Mouse (Mus musculus): ENCODE results near the gene Myadml2. TPM values are rescaled to one million over a fixed set of nuclear protein-coding genes. Genes with fewer than 3 reads are reported as not detected.

The Myadml2 gene
- polyA plus RNA-seq, 1 experiment from 2014 or later = 0.75 TPM

DNA sequence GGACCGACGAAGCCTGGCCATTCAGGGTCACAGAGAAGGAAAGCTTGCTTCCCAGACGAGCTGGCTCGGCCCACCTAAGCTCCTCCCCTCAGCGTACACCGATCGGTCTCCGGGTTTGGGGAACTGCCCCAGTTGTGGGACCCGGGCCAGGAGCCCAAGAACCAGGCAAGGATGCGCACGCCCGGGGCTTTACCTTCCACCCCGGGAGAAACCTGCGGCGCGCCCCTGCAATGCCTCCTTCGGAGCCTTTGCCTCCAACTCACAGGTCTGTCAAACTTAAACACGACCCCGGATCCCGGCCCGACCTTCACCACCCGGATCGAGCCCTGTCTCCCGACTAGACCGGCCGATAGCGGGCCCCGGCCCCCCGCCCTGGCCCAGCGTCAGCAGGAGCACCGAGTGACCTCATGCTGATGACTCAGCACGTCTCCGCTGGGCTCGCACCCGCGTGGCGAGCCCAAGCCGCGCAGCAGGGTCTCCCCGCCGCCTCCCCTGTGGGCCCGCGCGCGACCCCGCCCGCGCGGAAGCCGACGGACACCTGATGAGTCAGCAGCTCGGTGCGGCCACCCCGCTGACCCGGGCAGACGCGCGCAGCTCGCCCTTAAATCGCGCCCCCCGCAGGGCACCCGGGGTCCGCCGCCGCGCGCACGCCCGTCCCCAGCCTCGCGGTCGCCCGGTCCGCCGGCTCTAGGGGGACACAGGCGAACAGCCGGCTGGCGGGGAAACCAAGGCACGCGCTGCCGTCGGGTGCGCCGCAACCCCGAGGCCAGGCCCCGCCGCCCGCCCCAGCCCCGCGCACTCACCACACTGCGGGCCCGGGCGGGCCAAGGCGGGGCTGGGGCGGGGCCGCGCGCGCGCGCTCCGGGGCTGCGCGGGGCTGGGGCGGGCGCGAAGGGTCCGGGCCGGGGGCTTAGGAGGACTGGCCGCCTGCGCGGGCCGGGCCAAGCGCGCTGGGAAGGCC is 15.1 kb downstream of the Myadml2 start:
- WGBS = under 1% methylated on average over 99 of the region's 116 CpGs
- H3K9me3 ChIP-seq (ENCODE audit: control insufficient read depth, low read length) = no peaks in the 10 kb centered on the region

DNA sequence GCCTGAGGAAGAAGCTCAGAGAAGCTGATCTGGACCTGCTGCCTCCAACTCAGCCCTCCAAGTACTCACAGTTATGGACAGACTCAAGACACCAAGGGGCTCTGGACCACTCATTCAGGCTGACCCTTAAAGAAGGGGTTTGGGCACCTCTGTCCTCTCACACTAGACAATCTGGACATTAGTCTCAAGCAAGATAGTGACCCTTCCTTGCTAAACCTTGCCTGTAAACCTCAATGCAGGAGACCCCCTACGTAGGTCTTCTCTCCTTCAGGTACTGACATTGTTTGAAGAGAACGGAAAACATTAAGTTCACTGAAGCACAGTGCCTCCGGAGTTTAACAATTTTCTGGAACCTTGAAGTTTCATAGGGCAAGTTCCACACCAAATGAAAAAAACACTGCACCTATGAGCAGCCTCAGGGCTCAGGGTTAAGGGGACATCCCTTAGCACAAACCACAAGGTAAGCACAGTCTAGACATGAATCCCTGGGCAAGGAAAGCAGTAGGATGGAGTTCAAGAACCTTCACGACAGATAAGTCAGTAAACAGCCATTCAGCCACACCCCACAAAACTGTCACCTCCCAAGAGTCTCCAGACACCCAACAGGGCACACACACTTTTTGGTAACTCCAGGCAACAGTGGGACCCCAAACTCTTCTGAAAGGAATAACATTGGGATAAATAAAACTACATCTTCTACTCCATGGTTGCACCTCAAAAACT is 16.1 kb downstream of the Myadml2 start:
- WGBS = 63% methylated on average over 4 of the region's 4 CpGs

More for the DNA sequence above, 15.1 kb downstream of the Myadml2 start:
- peak; percentile 85 for ATAC-seq
- peaks cover 31% of the 10 kb centered on the region for H3K4me1 ChIP-seq (replicated peaks; ENCODE audit: control insufficient read depth, insufficient read depth, low read length)
- H3K27ac ChIP-seq (ENCODE audit: low read length) = peak overlapping the region; percentile 79
- H3K27me3 ChIP-seq (replicated peaks; ENCODE audit: control insufficient read depth, insufficient read depth, low read length) = no peaks in the 10 kb centered on the region
- peak overlapping the region; percentile 84 for H3K4me3 ChIP-seq (replicated peaks; ENCODE audit: low read length)
- H3K4me2 ChIP-seq (ENCODE audit: low read length) = peak overlapping the region; percentile 61
- peak overlapping the region; percentile 85 for H3K9ac ChIP-seq (replicated peaks; ENCODE audit: low read depth, low read length)
- H3K36me3 ChIP-seq (ENCODE audit: control insufficient read depth, insufficient read depth) = peaks cover 6% of the 10 kb centered on the region; the same call in 1 of the 2 replicates

DNA sequence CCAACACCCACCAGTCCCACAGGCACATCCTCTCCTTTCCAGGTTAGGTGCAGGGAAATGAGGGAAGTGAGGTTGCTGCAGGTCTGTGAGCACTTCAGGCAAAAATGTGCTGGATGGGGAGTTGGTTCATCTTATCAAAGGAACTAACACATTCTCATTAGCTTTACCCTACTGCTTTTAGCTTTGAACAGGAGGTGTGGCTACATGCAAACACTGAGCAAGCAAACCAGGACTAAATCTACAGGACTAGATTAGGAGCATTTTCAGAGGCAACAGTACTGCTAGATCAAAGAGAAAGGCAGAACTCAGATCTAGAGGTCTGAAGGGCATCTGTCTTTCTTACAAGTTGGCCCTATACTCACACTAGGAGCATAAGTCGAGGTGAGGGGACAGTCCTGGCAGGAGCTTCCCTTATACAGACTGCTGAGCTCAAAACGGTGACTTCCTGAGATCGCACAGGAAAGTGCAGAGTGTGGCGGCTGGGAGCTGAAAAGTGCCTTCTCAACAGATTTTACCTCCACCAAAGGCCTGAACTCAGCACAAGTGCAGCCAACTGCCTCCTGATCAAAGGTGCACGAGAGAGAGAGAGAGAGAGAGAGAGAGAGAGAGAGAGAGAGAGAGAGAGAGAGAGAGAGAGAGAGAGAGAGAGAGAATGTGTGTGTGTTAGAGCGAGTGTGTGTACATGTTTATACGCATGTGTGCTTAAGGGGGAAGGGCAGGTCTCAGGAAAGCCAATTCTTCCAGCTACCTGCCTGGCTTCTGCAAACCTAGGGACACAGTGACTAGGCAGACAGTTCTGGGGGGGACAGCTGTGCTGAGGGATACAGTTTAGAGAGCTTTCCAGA is 16.9 kb downstream of the Myadml2 start:
- Histone ChIP-seq H3K4me3 (replicated peaks; ENCODE audit: low read length) (no peak overlapping the region), H3K9me3 (ENCODE audit: control insufficient read depth, low read length) (no peaks in the 10 kb centered on the region), H3K4me2 (ENCODE audit: low read length) (no peak overlapping the region), H3K27me3 (replicated peaks; ENCODE audit: control insufficient read depth, insufficient read depth, low read length) (no peaks in the 10 kb centered on the region), H3K4me1 (replicated peaks; ENCODE audit: control insufficient read depth, insufficient read depth, low read length) (peaks cover 31% of the 10 kb centered on the region), H3K27ac (ENCODE audit: low read length) (no peak overlapping the region), H3K9ac (replicated peaks; ENCODE audit: low read depth, low read length) (no peak overlapping the region), H3K36me3 (ENCODE audit: control insufficient read depth, insufficient read depth) (peaks cover 6% of the 10 kb centered on the region; the same call in 1 of the 2 replicates)
- ATAC-seq = no peak
- WGBS = 43% methylated on average over 7 of the region's 7 CpGs

More for the DNA sequence above, 16.1 kb downstream of the Myadml2 start:
- H3K27ac ChIP-seq (ENCODE audit: low read length) = no peak overlapping the region
- peaks cover 31% of the 10 kb centered on the region for H3K4me1 ChIP-seq (replicated peaks; ENCODE audit: control insufficient read depth, insufficient read depth, low read length)
- peaks cover 6% of the 10 kb centered on the region; the same call in 1 of the 2 replicates for H3K36me3 ChIP-seq (ENCODE audit: control insufficient read depth, insufficient read depth)
- no peaks in the 10 kb centered on the region for H3K27me3 ChIP-seq (replicated peaks; ENCODE audit: control insufficient read depth, insufficient read depth, low read length)
- peak overlapping the region; percentile 85 for H3K9ac ChIP-seq (replicated peaks; ENCODE audit: low read depth, low read length)
- peak overlapping the region; percentile 84 for H3K4me3 ChIP-seq (replicated peaks; ENCODE audit: low read length)
- no peak for ATAC-seq
- H3K4me2 ChIP-seq (ENCODE audit: low read length) = peak overlapping the region; percentile 61
- H3K9me3 ChIP-seq (ENCODE audit: control insufficient read depth, low read length) = no peaks in the 10 kb centered on the region

DNA sequence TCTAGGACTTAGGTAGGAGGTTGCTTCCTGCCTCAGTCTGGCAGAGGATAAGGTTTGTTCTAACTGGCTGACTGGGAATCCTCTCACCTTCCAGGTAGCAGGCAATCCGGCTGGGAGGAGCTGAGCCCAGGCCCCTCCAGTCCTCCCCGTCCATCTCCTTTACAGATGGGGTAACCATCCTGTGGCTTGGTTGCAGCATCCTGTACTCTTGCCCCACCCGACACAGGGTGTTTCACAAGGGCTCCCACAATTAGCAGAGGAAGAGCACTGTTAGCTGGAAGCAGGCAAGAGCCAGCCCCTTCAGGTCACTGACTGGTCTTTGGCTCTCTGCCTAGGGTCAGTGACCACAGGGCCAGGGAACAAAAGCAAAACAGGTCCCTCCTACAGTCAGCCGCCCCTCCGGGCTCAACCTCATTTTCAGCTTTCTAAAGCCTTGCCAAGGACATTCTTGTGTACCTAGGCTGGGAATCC is 17.5 kb downstream of the Myadml2 start:
- peaks cover 6% of the 10 kb centered on the region; the same call in 1 of the 2 replicates for H3K36me3 ChIP-seq (ENCODE audit: control insufficient read depth, insufficient read depth)
- H3K4me2 ChIP-seq (ENCODE audit: low read length) = no peak overlapping the region
- no peak overlapping the region for H3K4me3 ChIP-seq (replicated peaks; ENCODE audit: low read length)
- no peaks in the 10 kb centered on the region for H3K27me3 ChIP-seq (replicated peaks; ENCODE audit: control insufficient read depth, insufficient read depth, low read length)
- peaks cover 32% of the 10 kb centered on the region for H3K4me1 ChIP-seq (replicated peaks; ENCODE audit: control insufficient read depth, insufficient read depth, low read length)
- 0 out of 2 replicates have a peak overlapping the region, but pooled peaks have one; percentile 2 for H3K9ac ChIP-seq (replicated peaks; ENCODE audit: low read depth, low read length)
- H3K27ac ChIP-seq (ENCODE audit: low read length) = no peak overlapping the region
- no peak for ATAC-seq
- 30% methylated on average over 5 of the region's 5 CpGs for WGBS
- no peaks in the 10 kb centered on the region for H3K9me3 ChIP-seq (ENCODE audit: control insufficient read depth, low read length)

DNA sequence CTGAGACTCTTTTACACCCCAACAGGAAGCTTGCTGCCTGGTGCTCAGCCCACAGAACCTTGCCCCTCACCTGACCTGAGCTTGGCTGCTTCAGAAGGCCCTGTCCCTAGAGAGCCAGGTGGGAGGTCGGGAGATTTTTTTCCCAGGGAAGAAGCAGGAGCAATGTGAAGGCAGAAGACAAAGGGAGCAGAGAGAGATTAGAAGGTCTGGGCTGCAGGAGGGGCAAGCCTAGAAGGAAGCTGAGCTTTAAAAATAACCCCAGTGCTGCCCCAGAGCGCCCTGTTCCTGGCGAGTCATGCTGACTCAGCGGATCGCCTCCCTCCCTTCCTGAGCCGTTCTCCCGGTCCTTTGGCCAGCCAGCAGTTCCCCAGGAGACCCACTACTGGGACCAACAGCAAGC is 18.0 kb downstream of the Myadml2 start:
- Histone ChIP-seq H3K27me3 (replicated peaks; ENCODE audit: control insufficient read depth, insufficient read depth, low read length) (no peaks in the 10 kb centered on the region), H3K36me3 (ENCODE audit: control insufficient read depth, insufficient read depth) (peaks cover 6% of the 10 kb centered on the region; the same call in 1 of the 2 replicates), H3K9ac (replicated peaks; ENCODE audit: low read depth, low read length) (no peak overlapping the region), H3K27ac (ENCODE audit: low read length) (no peak overlapping the region), H3K9me3 (ENCODE audit: control insufficient read depth, low read length) (no peaks in the 10 kb centered on the region), H3K4me1 (replicated peaks; ENCODE audit: control insufficient read depth, insufficient read depth, low read length) (peaks cover 37% of the 10 kb centered on the region), H3K4me3 (replicated peaks; ENCODE audit: low read length) (no peak overlapping the region), H3K4me2 (ENCODE audit: low read length) (no peak overlapping the region)
- 39% methylated on average over 7 of the region's 7 CpGs for WGBS
- no peak for ATAC-seq

DNA sequence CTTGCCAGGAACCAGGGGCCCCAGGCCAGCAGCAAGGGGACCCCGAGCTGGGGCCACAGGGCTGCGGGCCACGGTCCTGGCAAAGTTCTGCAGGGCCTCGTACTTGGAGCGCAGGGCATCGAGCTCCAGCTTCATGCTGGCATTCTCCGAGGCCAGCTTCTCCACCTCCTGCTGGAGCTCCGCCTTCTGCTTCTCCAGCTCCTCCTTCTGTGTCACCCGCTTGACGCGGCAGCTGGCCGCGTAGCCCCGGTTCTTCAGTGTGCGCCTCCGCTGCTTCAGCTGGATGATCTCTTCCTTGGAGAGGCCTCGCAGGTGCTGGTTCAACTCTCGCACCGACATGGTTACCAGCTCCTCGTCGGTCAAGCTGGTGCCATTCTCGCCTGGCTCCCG is 18.6 kb downstream of the Myadml2 start:
- no peak overlapping the region for H3K4me3 ChIP-seq (replicated peaks; ENCODE audit: low read length)
- no peak overlapping the region for H3K9ac ChIP-seq (replicated peaks; ENCODE audit: low read depth, low read length)
- no peaks in the 10 kb centered on the region for H3K27me3 ChIP-seq (replicated peaks; ENCODE audit: control insufficient read depth, insufficient read depth, low read length)
- H3K36me3 ChIP-seq (ENCODE audit: control insufficient read depth, insufficient read depth) = peaks cover 6% of the 10 kb centered on the region; the same call in 1 of the 2 replicates
- no peak for ATAC-seq
- H3K9me3 ChIP-seq (ENCODE audit: control insufficient read depth, low read length) = no peaks in the 10 kb centered on the region
- no peak overlapping the region for H3K27ac ChIP-seq (ENCODE audit: low read length)
- no peak overlapping the region for H3K4me2 ChIP-seq (ENCODE audit: low read length)
- WGBS = 64% methylated on average over 23 of the region's 23 CpGs
- peaks cover 37% of the 10 kb centered on the region for H3K4me1 ChIP-seq (replicated peaks; ENCODE audit: control insufficient read depth, insufficient read depth, low read length)

DNA sequence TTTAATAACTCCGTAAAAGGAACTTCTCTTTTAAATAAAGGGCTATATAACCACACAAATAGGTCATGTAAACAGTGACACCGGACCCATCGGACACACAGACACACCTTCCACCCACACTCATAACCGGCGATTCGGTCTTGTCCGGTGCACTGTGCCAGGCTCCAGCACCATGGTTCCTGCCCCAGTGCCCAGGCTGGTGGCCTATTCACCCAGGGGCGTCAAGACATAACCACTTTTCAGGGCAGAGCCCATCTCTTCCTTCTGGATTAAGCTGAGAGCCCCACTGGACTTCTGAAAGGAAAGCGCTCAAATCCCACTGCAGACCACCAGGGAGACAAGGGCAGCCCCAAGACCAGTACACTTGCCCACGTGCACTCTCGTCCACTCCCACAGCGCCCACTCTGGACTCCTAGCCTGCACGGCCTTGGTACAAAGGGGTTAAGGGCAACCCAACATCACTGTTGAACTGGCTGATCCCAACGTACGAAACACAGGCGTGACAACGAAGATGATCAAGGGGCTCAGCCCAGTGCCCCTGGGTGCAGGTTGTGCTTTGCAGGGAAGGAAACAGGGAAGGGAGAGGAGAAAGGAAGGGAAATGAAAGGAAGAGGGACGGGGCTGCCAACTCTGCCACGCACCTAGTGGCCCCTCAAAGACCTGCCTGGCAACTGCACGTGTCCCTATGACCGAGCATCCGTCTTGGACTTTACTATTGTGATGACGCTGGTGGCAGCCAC is 19.2 kb downstream of the Myadml2 start:
- 94% methylated on average over 23 of the region's 23 CpGs for WGBS

More for the DNA sequence above, 19.2 kb downstream of the Myadml2 start:
- H3K4me2 ChIP-seq (ENCODE audit: low read length) = no peak overlapping the region
- H3K4me3 ChIP-seq (replicated peaks; ENCODE audit: low read length) = no peak overlapping the region
- H3K36me3 ChIP-seq (ENCODE audit: control insufficient read depth, insufficient read depth) = peaks cover 6% of the 10 kb centered on the region; the same call in 1 of the 2 replicates
- no peak overlapping the region for H3K9ac ChIP-seq (replicated peaks; ENCODE audit: low read depth, low read length)
- no peak overlapping the region for H3K27ac ChIP-seq (ENCODE audit: low read length)
- no peaks in the 10 kb centered on the region for H3K9me3 ChIP-seq (ENCODE audit: control insufficient read depth, low read length)
- no peaks in the 10 kb centered on the region for H3K27me3 ChIP-seq (replicated peaks; ENCODE audit: control insufficient read depth, insufficient read depth, low read length)
- ATAC-seq = no peak
- H3K4me1 ChIP-seq (replicated peaks; ENCODE audit: control insufficient read depth, insufficient read depth, low read length) = peaks cover 39% of the 10 kb centered on the region

All from forebrain, embryonic 16.5 days (tissue).